Mouse (Mus musculus): ENCODE measurements around the gene Cdr2l. TPM values are rescaled to one million over a fixed set of nuclear protein-coding genes. Genes with fewer than 3 reads are reported as not detected.

Gene Cdr2l
- total and polyA plus RNA-seq, 2 experiments from 2014 or later: 18.8 to 70.8 TPM

GRCm38 (mm10) chr11:115435596-115436337, 54.1 kb downstream of the Cdr2l start:
- peak; percentile 42; the same call in 1 of the 2 replicates for ATAC-seq
- TF ChIP-seq CTCF (IDR thresholded peaks at IDR 0.05; ENCODE audit: low read depth): no peak

GRCm38 (mm10) chr11:115437571-115438122, 55.9 kb downstream of the Cdr2l start:
- Histone ChIP-seq H3K27ac (no peak overlapping the region), H3K4me3 (ENCODE audit: low read length) (no peak overlapping the region), H3K36me3 (ENCODE audit: insufficient read depth, low read length) (no peaks in the 10 kb centered on the region), H3K27me3 (ENCODE audit: insufficient read depth, low read length) (no peaks in the 10 kb centered on the region), H3K4me2 (ENCODE audit: low read depth, low read length) (no peak overlapping the region), H3K4me1 (ENCODE audit: insufficient read depth, low read length) (peaks cover 10% of the 10 kb centered on the region), H3K9ac (replicated peaks; ENCODE audit: low read length) (no peak overlapping the region), H3K9me3 (ENCODE audit: low read length) (no peaks in the 10 kb centered on the region)
- no peak for ATAC-seq
- no peak for TF ChIP-seq CTCF (IDR thresholded peaks at IDR 0.05; ENCODE audit: low read depth)
- 82% methylated on average over 5 of the region's 5 CpGs for WGBS
- DNase-seq (ENCODE audit: low spot score): no peak

More at GRCm38 (mm10) chr11:115435596-115436337, 54.1 kb downstream of the Cdr2l start:
- Histone ChIP-seq H3K9me3 (ENCODE audit: low read length) (no peaks in the 10 kb centered on the region), H3K27me3 (ENCODE audit: insufficient read depth, low read length) (no peaks in the 10 kb centered on the region), H3K9ac (replicated peaks; ENCODE audit: low read length) (peak overlapping the region; percentile 19; the same call in 1 of the 2 replicates), H3K4me2 (ENCODE audit: low read depth, low read length) (peak overlapping the region; percentile 65), H3K4me3 (ENCODE audit: low read length) (peak overlapping the region; percentile 26), H3K36me3 (ENCODE audit: insufficient read depth, low read length) (peaks cover 19% of the 10 kb centered on the region; the same call in 1 of the 2 replicates), H3K4me1 (ENCODE audit: insufficient read depth, low read length) (peaks cover 10% of the 10 kb centered on the region), H3K27ac (no peak overlapping the region)
- peak; percentile 59 for DNase-seq (ENCODE audit: low spot score)
- WGBS: 5% methylated on average over 31 of the region's 31 CpGs

- Histone ChIP-seq H3K4me3 (ENCODE audit: low read length) (no peak overlapping the region), H3K36me3 (ENCODE audit: insufficient read depth, low read length) (no peaks in the 10 kb centered on the region), H3K4me1 (ENCODE audit: insufficient read depth, low read length) (peaks cover 10% of the 10 kb centered on the region), H3K9me3 (ENCODE audit: low read length) (no peaks in the 10 kb centered on the region), H3K9ac (replicated peaks; ENCODE audit: low read length) (no peak overlapping the region), H3K4me2 (ENCODE audit: low read depth, low read length) (no peak overlapping the region), H3K27me3 (ENCODE audit: insufficient read depth, low read length) (no peaks in the 10 kb centered on the region), H3K27ac (no peak overlapping the region)
- TF ChIP-seq CTCF (IDR thresholded peaks at IDR 0.05; ENCODE audit: low read depth): no peak
- ATAC-seq (no peak), DNase-seq (ENCODE audit: low spot score) (no peak)
- 90% methylated on average over 3 of the region's 3 CpGs for WGBS
These were observed 57.6 kb downstream of the Cdr2l start for GRCm38 (mm10) chr11:115439326-115439725.

DNA sequence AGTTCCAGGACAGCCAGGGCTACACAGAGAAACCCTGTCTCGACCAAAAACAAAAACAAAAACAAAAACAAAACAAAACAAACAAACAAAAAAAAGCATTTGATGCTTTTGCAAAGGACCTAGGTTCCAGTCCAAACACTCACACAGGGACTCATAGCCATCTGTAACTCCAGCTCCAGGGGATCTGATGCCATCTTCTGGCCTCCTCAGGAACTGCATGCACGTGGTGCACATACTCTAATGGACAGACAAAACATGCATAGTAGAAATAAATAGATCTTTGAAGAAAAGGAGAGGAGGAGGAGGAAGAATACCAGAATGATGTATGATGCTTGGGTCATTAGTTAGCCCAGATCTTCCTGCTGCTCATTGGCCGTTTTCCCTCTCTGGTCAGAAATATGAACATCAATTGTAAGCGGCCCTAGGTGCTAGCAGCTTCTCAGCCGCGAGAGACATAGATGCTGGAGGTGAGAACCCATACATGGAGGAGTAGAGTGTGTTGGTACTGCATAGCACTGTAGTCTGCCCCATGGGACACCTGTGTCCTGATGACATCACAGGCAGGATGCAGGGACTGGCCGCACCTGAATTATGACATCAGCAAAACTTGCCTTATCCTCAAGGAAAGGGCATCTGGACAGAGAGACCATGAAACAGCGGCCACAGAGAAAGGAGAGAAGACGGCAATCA, 58.3 kb downstream of the Cdr2l start, which contains the start of gene Trim80:
Trim80 (plus strand) TSS at position 640 of the 690 bp plus-strand sequence.
- peak; percentile 40 for TF ChIP-seq CTCF (IDR thresholded peaks at IDR 0.05; ENCODE audit: low read depth)
- Histone ChIP-seq H3K4me1 (ENCODE audit: insufficient read depth, low read length) (peaks cover 10% of the 10 kb centered on the region), H3K27me3 (ENCODE audit: insufficient read depth, low read length) (no peaks in the 10 kb centered on the region), H3K4me2 (ENCODE audit: low read depth, low read length) (no peak within 1 kb of the TSS), H3K4me3 (ENCODE audit: low read length) (no peak within 1 kb of the TSS), H3K9me3 (ENCODE audit: low read length) (no peaks in the 10 kb centered on the region), H3K27ac (no peak within 1 kb of the TSS), H3K9ac (replicated peaks; ENCODE audit: low read length) (no peak within 1 kb of the TSS), H3K36me3 (ENCODE audit: insufficient read depth, low read length) (no peaks in the 10 kb centered on the region)
- WGBS: 96% methylated on average over 9 of the region's 9 CpGs
- DNase-seq (ENCODE audit: low spot score): no peak
- no peak for ATAC-seq

GRCm38 (mm10) chr11:115441417-115441816, 59.7 kb downstream of the Cdr2l start:
- H3K27ac ChIP-seq: no peak overlapping the region
- peak; percentile 13 for DNase-seq (ENCODE audit: low spot score)
- WGBS: 43% methylated on average over 15 of the region's 15 CpGs

More at GRCm38 (mm10) chr11:115441417-115441816, 59.7 kb downstream of the Cdr2l start:
- Histone ChIP-seq H3K27me3 (ENCODE audit: insufficient read depth, low read length) (no peaks in the 10 kb centered on the region), H3K4me1 (ENCODE audit: insufficient read depth, low read length) (0 out of 2 replicates have a peak, but pooled peaks cover under 1% of the 10 kb centered on the region), H3K36me3 (ENCODE audit: insufficient read depth, low read length) (no peaks in the 10 kb centered on the region), H3K4me3 (ENCODE audit: low read length) (no peak overlapping the region), H3K9me3 (ENCODE audit: low read length) (no peaks in the 10 kb centered on the region), H3K9ac (replicated peaks; ENCODE audit: low read length) (no peak overlapping the region), H3K4me2 (ENCODE audit: low read depth, low read length) (no peak overlapping the region)
- no peak for TF ChIP-seq CTCF (IDR thresholded peaks at IDR 0.05; ENCODE audit: low read depth)
- no peak; the same call in 1 of the 2 replicates for ATAC-seq

Other genes starting within 250 kb of the Cdr2l start
- not detected in 2 replicates for gene Cd300lf, start 247.9 kb upstream of the Cdr2l start, total RNA-seq (2014; rRNA removed)
- gene Cd300lf, start 247.9 kb upstream of the Cdr2l start, polyA plus RNA-seq (2015; fragmentation: Nextera tagmentation; extraction: Ambion mirVana): 0.23 and 0.37 TPM in 2 replicates
- 72.6 and 76.9 TPM in 2 replicates for gene Slc9a3r1, start 218.6 kb upstream of the Cdr2l start, total RNA-seq (2014; rRNA removed)
- 91.8 and 98.2 TPM in 2 replicates for gene Slc9a3r1, start 218.6 kb upstream of the Cdr2l start, polyA plus RNA-seq (2015; fragmentation: Nextera tagmentation; extraction: Ambion mirVana)
- gene Tmem104, start 194.4 kb upstream of the Cdr2l start, total RNA-seq (2014; rRNA removed): 6.4 and 11.1 TPM in 2 replicates
- gene Tmem104, start 194.4 kb upstream of the Cdr2l start, polyA plus RNA-seq (2015; fragmentation: Nextera tagmentation; extraction: Ambion mirVana): 10.1 and 13.5 TPM in 2 replicates
- 17.3 and 27.8 TPM in 2 replicates for gene Nat9, start 194.1 kb upstream of the Cdr2l start, total RNA-seq (2014; rRNA removed)
- 17.3 and 22.2 TPM in 2 replicates for gene Nat9, start 194.1 kb upstream of the Cdr2l start, polyA plus RNA-seq (2015; fragmentation: Nextera tagmentation; extraction: Ambion mirVana)
- gene Grin2c, start 114.7 kb upstream of the Cdr2l start, total RNA-seq (2014; rRNA removed): 6.9 and 7.1 TPM in 2 replicates
- gene Grin2c, start 114.7 kb upstream of the Cdr2l start, polyA plus RNA-seq (2015; fragmentation: Nextera tagmentation; extraction: Ambion mirVana): 1.0 and 1.1 TPM in 2 replicates
- gene Fdxr, start 104.9 kb upstream of the Cdr2l start, total RNA-seq (2014; rRNA removed): 20.0 and 22.6 TPM in 2 replicates
- 15.0 and 16.4 TPM in 2 replicates for gene Fdxr, start 104.9 kb upstream of the Cdr2l start, polyA plus RNA-seq (2015; fragmentation: Nextera tagmentation; extraction: Ambion mirVana)
- gene Fads6, start 84.3 kb upstream of the Cdr2l start, total RNA-seq (2014; rRNA removed): 8.3 and 10.8 TPM in 2 replicates
- 1.8 and 1.9 TPM in 2 replicates for gene Fads6, start 84.3 kb upstream of the Cdr2l start, polyA plus RNA-seq (2015; fragmentation: Nextera tagmentation; extraction: Ambion mirVana)
- 0.36 and 0.99 TPM in 2 replicates for gene Otop2, start 74.8 kb upstream of the Cdr2l start, total RNA-seq (2014; rRNA removed)
- 0.20 and 0.34 TPM in 2 replicates for gene Otop2, start 74.8 kb upstream of the Cdr2l start, polyA plus RNA-seq (2015; fragmentation: Nextera tagmentation; extraction: Ambion mirVana)
- 0.37 and 0.47 TPM in 2 replicates for gene Ush1g, start 59.9 kb upstream of the Cdr2l start, total RNA-seq (2014; rRNA removed)
- gene Ush1g, start 59.9 kb upstream of the Cdr2l start, polyA plus RNA-seq (2015; fragmentation: Nextera tagmentation; extraction: Ambion mirVana): 0.10 and 0.13 TPM in 2 replicates
- gene Otop3, start 47.2 kb upstream of the Cdr2l start, total RNA-seq (2014; rRNA removed): 2.2 and 3.6 TPM in 2 replicates
- 2.7 and 2.8 TPM in 2 replicates for gene Otop3, start 47.2 kb upstream of the Cdr2l start, polyA plus RNA-seq (2015; fragmentation: Nextera tagmentation; extraction: Ambion mirVana)
- 78.9 and 87.5 TPM in 2 replicates for gene Hid1, start 14.2 kb upstream of the Cdr2l start, total RNA-seq (2014; rRNA removed)
- gene Hid1, start 14.2 kb upstream of the Cdr2l start, polyA plus RNA-seq (2015; fragmentation: Nextera tagmentation; extraction: Ambion mirVana): 55.3 and 58.1 TPM in 2 replicates
- gene Mrpl58, start 21.8 kb downstream of the Cdr2l start, total RNA-seq (2014; rRNA removed): 138 and 204 TPM in 2 replicates
- 205 and 210 TPM in 2 replicates for gene Mrpl58, start 21.8 kb downstream of the Cdr2l start, polyA plus RNA-seq (2015; fragmentation: Nextera tagmentation; extraction: Ambion mirVana)
- gene Atp5h, start 38.0 kb downstream of the Cdr2l start, total RNA-seq (2014; rRNA removed): 203 and 240 TPM in 2 replicates
- 1,097 and 1,122 TPM in 2 replicates for gene Atp5h, start 38.0 kb downstream of the Cdr2l start, polyA plus RNA-seq (2015; fragmentation: Nextera tagmentation; extraction: Ambion mirVana)
- 19.0 and 21.0 TPM in 2 replicates for gene Kctd2, start 38.2 kb downstream of the Cdr2l start, total RNA-seq (2014; rRNA removed)
- gene Kctd2, start 38.2 kb downstream of the Cdr2l start, polyA plus RNA-seq (2015; fragmentation: Nextera tagmentation; extraction: Ambion mirVana): 22.1 and 24.5 TPM in 2 replicates
- not detected in 2 replicates for gene Trim80, start 58.6 kb downstream of the Cdr2l start, total RNA-seq (2014; rRNA removed)
- gene Trim80, start 58.6 kb downstream of the Cdr2l start, polyA plus RNA-seq (2015; fragmentation: Nextera tagmentation; extraction: Ambion mirVana): 0.11 TPM in 1 of 2 replicates, not detected in the other
- gene Slc16a5, start 80.6 kb downstream of the Cdr2l start, total RNA-seq (2014; rRNA removed): 0.10 TPM in 1 of 2 replicates, not detected in the other
- gene Slc16a5, start 80.6 kb downstream of the Cdr2l start, polyA plus RNA-seq (2015; fragmentation: Nextera tagmentation; extraction: Ambion mirVana): 0.30 and 0.66 TPM in 2 replicates
- gene Armc7, start 93.8 kb downstream of the Cdr2l start, total RNA-seq (2014; rRNA removed): 9.9 and 11.8 TPM in 2 replicates
- 10.7 and 11.0 TPM in 2 replicates for gene Armc7, start 93.8 kb downstream of the Cdr2l start, polyA plus RNA-seq (2015; fragmentation: Nextera tagmentation; extraction: Ambion mirVana)
- gene Nt5c, start 109.9 kb downstream of the Cdr2l start, total RNA-seq (2014; rRNA removed): 54.3 and 62.2 TPM in 2 replicates
- gene Nt5c, start 109.9 kb downstream of the Cdr2l start, polyA plus RNA-seq (2015; fragmentation: Nextera tagmentation; extraction: Ambion mirVana): 129 and 130 TPM in 2 replicates
- gene Jpt1, start 132.5 kb downstream of the Cdr2l start, total RNA-seq (2014; rRNA removed): 640 and 655 TPM in 2 replicates
- 966 and 1,016 TPM in 2 replicates for gene Jpt1, start 132.5 kb downstream of the Cdr2l start, polyA plus RNA-seq (2015; fragmentation: Nextera tagmentation; extraction: Ambion mirVana)
- gene Sumo2, start 154.4 kb downstream of the Cdr2l start, total RNA-seq (2014; rRNA removed): 474 and 477 TPM in 2 replicates
- 981 and 1,003 TPM in 2 replicates for gene Sumo2, start 154.4 kb downstream of the Cdr2l start, polyA plus RNA-seq (2015; fragmentation: Nextera tagmentation; extraction: Ambion mirVana)
- gene Nup85, start 182.5 kb downstream of the Cdr2l start, total RNA-seq (2014; rRNA removed): 50.2 and 61.9 TPM in 2 replicates
- gene Nup85, start 182.5 kb downstream of the Cdr2l start, polyA plus RNA-seq (2015; fragmentation: Nextera tagmentation; extraction: Ambion mirVana): 80.7 and 81.8 TPM in 2 replicates
- gene Mrps7, start 222.0 kb downstream of the Cdr2l start, total RNA-seq (2014; rRNA removed): 33.6 and 45.9 TPM in 2 replicates
- gene Mrps7, start 222.0 kb downstream of the Cdr2l start, polyA plus RNA-seq (2015; fragmentation: Nextera tagmentation; extraction: Ambion mirVana): 78.8 and 86.7 TPM in 2 replicates
- gene Gga3, start 222.1 kb downstream of the Cdr2l start, total RNA-seq (2014; rRNA removed): 35.3 and 38.2 TPM in 2 replicates
- gene Gga3, start 222.1 kb downstream of the Cdr2l start, polyA plus RNA-seq (2015; fragmentation: Nextera tagmentation; extraction: Ambion mirVana): 16.1 and 16.9 TPM in 2 replicates
- 13.2 and 16.7 TPM in 2 replicates for gene Mif4gd, start 231.1 kb downstream of the Cdr2l start, total RNA-seq (2014; rRNA removed)
- 19.2 and 22.7 TPM in 2 replicates for gene Mif4gd, start 231.1 kb downstream of the Cdr2l start, polyA plus RNA-seq (2015; fragmentation: Nextera tagmentation; extraction: Ambion mirVana)
- 29.0 and 29.5 TPM in 2 replicates for gene Slc25a19, start 246.4 kb downstream of the Cdr2l start, total RNA-seq (2014; rRNA removed)
- 41.2 and 41.8 TPM in 2 replicates for gene Slc25a19, start 246.4 kb downstream of the Cdr2l start, polyA plus RNA-seq (2015; fragmentation: Nextera tagmentation; extraction: Ambion mirVana)